Mouse (Mus musculus) neutrophil, adult 83 days (primary cell): ENCODE data around the gene Skor1. TPM values are rescaled to one million over a fixed set of nuclear protein-coding genes. Genes with fewer than 3 reads are reported as not detected.

Experiments
- total RNA-seq, 2 experiments: library from RNA; stranded (reverse); gene quantifications; one replicate each; pipeline ENCODE4 v1.2.4; 2023

The Skor1 gene
- total RNA-seq, result not detected

GRCm38 (mm10) chr9:63148410-63149371, at the start of gene Skor1:
Gene Skor1, minus strand, starts transcription at chr9:63148961.

Other genes starting within 250 kb of the Skor1 start
- gene Pias1, start 161.0 kb downstream of the Skor1 start, total RNA-seq, result 10 to 100 TPM; 65.5 to 77.6 TPM
- 10 to 100 TPM; 20.0 to 21.1 TPM for gene Map2k5, start 228.9 kb upstream of the Skor1 start, total RNA-seq